Mouse (Mus musculus): ENCODE data around the gene Lbh. TPM values are rescaled to one million over a fixed set of nuclear protein-coding genes. Genes with fewer than 3 reads are reported as not detected.

The Lbh gene
- polyA plus RNA-seq, 1 experiment: 3.8 TPM

DNA sequence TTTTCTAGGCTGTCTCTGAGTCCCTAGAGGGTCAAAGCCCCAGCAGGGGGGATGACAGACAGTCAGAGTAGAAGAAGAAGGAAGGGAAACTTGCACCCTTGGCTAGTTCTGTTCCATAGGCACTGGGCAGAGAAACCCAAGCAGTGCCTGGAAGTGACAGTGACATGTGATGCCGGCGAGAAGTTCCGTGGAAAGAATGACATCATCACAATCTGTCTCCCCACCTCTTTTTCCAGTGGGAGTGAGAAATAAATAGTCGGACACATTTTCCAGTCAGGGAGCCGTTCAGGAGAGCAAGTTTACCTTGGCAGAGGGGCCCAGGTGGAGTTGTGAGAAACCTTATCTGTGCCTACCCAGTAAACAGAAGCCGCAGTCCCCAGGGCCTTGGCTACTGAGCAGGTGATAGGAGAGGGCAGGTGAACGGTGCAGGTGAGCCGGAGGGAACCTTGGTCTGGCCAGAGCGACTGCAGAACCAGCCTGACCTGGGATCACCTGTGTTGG is 14.1 kb upstream of the Lbh start:
- no peak overlapping the region for H3K4me3 ChIP-seq (ENCODE audit: control insufficient read depth, low read depth, low read length)
- no peak for TF ChIP-seq CTCF (IDR thresholded peaks at IDR 0.05; ENCODE audit: control insufficient read depth, insufficient read depth, insufficient replicate concordance, low read depth, low read length)
- no peak for TF ChIP-seq POLR2A (IDR thresholded peaks at IDR 0.05; ENCODE audit: control insufficient read depth, low read depth, low read length)
- no peaks in the 10 kb centered on the region for H3K36me3 ChIP-seq (ENCODE audit: control insufficient read depth, insufficient read depth, low read length)
- no peaks in the 10 kb centered on the region for H3K27me3 ChIP-seq (ENCODE audit: control insufficient read depth, insufficient read depth, low read length)
- no peaks in the 10 kb centered on the region for H3K4me1 ChIP-seq (ENCODE audit: control insufficient read depth, insufficient read depth, low read length)
- no peak overlapping the region for H3K27ac ChIP-seq (ENCODE audit: control insufficient read depth, insufficient read depth, low read depth, low read length)

DNA sequence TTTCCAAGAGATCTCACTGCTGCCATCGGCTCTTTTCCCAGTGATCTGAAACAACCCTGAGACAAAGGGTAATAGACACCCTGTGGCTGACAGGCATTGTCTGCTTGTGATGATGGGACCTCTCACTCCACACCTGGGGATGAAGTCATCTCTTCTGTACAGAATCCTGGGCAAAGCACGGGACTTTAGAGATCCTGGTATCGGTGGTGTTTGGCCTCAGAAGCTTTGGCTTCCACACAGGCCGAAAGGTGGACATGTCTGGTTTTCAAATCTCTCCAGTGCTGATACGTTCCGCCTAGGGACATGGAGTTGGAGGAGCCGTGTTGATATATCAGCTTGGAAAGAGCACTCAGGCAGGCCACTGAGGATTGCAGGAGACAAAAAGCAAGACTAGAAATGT is 13.2 kb upstream of the Lbh start:
- Histone ChIP-seq H3K4me1 (ENCODE audit: control insufficient read depth, insufficient read depth, low read length) (no peaks in the 10 kb centered on the region), H3K36me3 (ENCODE audit: control insufficient read depth, insufficient read depth, low read length) (no peaks in the 10 kb centered on the region), H3K4me3 (ENCODE audit: control insufficient read depth, low read depth, low read length) (no peak overlapping the region), H3K27ac (ENCODE audit: control insufficient read depth, insufficient read depth, low read depth, low read length) (no peak overlapping the region), H3K27me3 (ENCODE audit: control insufficient read depth, insufficient read depth, low read length) (no peaks in the 10 kb centered on the region)
- no peak for TF ChIP-seq CTCF (IDR thresholded peaks at IDR 0.05; ENCODE audit: control insufficient read depth, insufficient read depth, insufficient replicate concordance, low read depth, low read length)
- no peak for TF ChIP-seq POLR2A (IDR thresholded peaks at IDR 0.05; ENCODE audit: control insufficient read depth, low read depth, low read length)

DNA sequence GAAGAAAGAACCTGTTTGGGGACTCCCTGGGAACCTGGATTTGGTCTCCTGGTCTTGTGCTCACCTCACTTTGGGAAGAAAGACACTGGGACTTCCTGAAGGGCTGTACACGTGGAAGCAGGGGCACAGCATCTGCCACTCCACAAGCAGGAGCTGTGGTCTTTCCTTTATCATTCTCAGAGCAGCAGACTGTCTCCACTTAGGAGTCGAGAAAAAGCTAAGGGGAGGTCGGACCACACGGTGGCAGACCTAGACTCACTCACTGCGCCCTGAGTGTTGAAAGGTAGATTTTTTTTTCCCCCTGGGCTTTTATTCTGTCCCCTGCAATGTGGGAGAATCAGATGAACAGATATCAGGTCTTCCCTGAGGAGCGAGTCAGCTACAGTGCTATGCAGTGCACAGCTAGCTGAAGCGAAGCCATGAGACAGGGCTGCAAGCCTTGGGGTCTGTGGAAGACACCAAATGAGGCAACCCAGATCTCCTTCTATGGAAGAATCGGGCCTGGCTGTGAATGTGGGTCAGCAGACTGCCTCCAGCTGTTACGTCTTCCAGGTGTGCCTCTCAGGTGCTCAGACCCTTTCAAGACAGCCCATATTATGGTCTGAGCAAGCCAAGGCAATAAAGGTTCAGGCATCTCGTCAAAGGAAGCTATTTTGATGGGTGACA is 11.7 kb upstream of the Lbh start:
- Histone ChIP-seq H3K36me3 (ENCODE audit: control insufficient read depth, insufficient read depth, low read length) (no peaks in the 10 kb centered on the region), H3K27ac (ENCODE audit: control insufficient read depth, insufficient read depth, low read depth, low read length) (no peak overlapping the region), H3K27me3 (ENCODE audit: control insufficient read depth, insufficient read depth, low read length) (no peaks in the 10 kb centered on the region), H3K4me3 (ENCODE audit: control insufficient read depth, low read depth, low read length) (no peak overlapping the region), H3K4me1 (ENCODE audit: control insufficient read depth, insufficient read depth, low read length) (no peaks in the 10 kb centered on the region)
- TF ChIP-seq POLR2A (IDR thresholded peaks at IDR 0.05; ENCODE audit: control insufficient read depth, low read depth, low read length) (no peak), CTCF (IDR thresholded peaks at IDR 0.05; ENCODE audit: control insufficient read depth, insufficient read depth, insufficient replicate concordance, low read depth, low read length) (no peak)

DNA sequence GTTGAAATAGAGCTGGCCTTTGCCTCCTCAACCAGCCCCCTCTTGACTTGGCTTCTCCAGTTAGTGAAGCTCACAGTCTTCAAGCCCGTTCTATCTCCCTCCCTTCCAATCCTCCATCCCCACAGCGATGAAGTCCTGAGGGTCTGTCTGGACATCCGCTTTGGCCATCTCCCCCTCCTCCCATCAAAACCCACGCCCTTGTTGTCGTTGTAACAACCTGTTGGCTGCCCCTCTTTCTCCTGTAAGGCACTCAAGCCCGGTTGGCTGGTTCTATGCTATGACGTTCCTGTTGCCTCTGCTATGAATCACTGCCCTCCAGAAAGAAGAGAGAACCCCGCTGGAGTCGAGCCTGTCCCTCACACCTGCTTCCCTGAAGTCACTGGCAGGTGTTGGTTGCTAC is 10.9 kb upstream of the Lbh start:
- Histone ChIP-seq H3K4me3 (ENCODE audit: control insufficient read depth, low read depth, low read length) (no peak overlapping the region), H3K4me1 (ENCODE audit: control insufficient read depth, insufficient read depth, low read length) (no peaks in the 10 kb centered on the region), H3K36me3 (ENCODE audit: control insufficient read depth, insufficient read depth, low read length) (no peaks in the 10 kb centered on the region), H3K27ac (ENCODE audit: control insufficient read depth, insufficient read depth, low read depth, low read length) (no peak overlapping the region), H3K27me3 (ENCODE audit: control insufficient read depth, insufficient read depth, low read length) (no peaks in the 10 kb centered on the region)
- TF ChIP-seq POLR2A (IDR thresholded peaks at IDR 0.05; ENCODE audit: control insufficient read depth, low read depth, low read length) (no peak), CTCF (IDR thresholded peaks at IDR 0.05; ENCODE audit: control insufficient read depth, insufficient read depth, insufficient replicate concordance, low read depth, low read length) (no peak)

DNA sequence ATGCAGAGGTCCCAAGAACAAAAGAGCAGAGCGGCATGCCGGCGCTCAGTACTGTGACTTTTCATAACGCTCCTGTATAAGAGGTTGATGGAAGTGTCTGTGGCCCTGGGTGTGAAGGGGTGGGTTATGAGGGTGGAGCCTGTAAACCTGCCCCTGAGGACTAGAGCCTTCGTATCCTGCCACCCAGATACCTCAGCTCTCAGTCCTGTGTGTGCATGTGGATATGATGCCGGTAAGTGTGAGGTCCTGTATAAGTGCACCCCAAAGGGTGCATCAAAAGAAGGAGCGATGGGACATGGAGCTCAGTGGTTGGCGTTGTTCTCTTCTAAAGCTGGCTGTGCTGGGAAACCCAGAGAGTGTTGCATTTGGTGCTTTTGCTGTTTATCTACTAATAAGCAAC is 10.3 kb upstream of the Lbh start:
- no peak for TF ChIP-seq POLR2A (IDR thresholded peaks at IDR 0.05; ENCODE audit: control insufficient read depth, low read depth, low read length)
- no peak for TF ChIP-seq CTCF (IDR thresholded peaks at IDR 0.05; ENCODE audit: control insufficient read depth, insufficient read depth, insufficient replicate concordance, low read depth, low read length)
- Histone ChIP-seq H3K4me3 (ENCODE audit: control insufficient read depth, low read depth, low read length) (no peak overlapping the region), H3K27ac (ENCODE audit: control insufficient read depth, insufficient read depth, low read depth, low read length) (no peak overlapping the region), H3K36me3 (ENCODE audit: control insufficient read depth, insufficient read depth, low read length) (no peaks in the 10 kb centered on the region), H3K27me3 (ENCODE audit: control insufficient read depth, insufficient read depth, low read length) (no peaks in the 10 kb centered on the region), H3K4me1 (ENCODE audit: control insufficient read depth, insufficient read depth, low read length) (no peaks in the 10 kb centered on the region)

DNA sequence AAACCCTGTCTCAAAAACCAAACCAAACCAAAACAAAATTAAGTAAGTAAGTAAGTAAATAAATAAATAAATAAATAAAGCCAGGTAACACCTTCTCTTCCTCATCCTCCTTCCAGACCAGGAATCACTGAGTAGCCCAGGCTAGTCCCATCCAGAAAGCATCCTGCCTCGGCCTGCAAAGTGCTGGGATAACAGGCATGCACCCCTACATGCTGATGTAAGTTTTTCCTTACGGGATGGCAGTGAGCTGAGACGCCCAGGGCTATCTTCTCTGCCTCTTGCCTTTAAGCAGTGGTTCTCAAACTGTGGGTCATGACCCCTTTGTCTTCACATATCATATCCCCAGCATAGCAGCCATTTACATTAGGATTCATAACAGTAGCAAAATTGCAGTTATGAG is 9.5 kb upstream of the Lbh start:
- no peak overlapping the region for H3K4me3 ChIP-seq (ENCODE audit: control insufficient read depth, low read depth, low read length)
- H3K27me3 ChIP-seq (ENCODE audit: control insufficient read depth, insufficient read depth, low read length): no peaks in the 10 kb centered on the region
- TF ChIP-seq CTCF (IDR thresholded peaks at IDR 0.05; ENCODE audit: control insufficient read depth, insufficient read depth, insufficient replicate concordance, low read depth, low read length): no peak
- TF ChIP-seq POLR2A (IDR thresholded peaks at IDR 0.05; ENCODE audit: control insufficient read depth, low read depth, low read length): no peak
- no peak overlapping the region for H3K27ac ChIP-seq (ENCODE audit: control insufficient read depth, insufficient read depth, low read depth, low read length)
- H3K4me1 ChIP-seq (ENCODE audit: control insufficient read depth, insufficient read depth, low read length): no peaks in the 10 kb centered on the region
- H3K36me3 ChIP-seq (ENCODE audit: control insufficient read depth, insufficient read depth, low read length): no peaks in the 10 kb centered on the region

DNA sequence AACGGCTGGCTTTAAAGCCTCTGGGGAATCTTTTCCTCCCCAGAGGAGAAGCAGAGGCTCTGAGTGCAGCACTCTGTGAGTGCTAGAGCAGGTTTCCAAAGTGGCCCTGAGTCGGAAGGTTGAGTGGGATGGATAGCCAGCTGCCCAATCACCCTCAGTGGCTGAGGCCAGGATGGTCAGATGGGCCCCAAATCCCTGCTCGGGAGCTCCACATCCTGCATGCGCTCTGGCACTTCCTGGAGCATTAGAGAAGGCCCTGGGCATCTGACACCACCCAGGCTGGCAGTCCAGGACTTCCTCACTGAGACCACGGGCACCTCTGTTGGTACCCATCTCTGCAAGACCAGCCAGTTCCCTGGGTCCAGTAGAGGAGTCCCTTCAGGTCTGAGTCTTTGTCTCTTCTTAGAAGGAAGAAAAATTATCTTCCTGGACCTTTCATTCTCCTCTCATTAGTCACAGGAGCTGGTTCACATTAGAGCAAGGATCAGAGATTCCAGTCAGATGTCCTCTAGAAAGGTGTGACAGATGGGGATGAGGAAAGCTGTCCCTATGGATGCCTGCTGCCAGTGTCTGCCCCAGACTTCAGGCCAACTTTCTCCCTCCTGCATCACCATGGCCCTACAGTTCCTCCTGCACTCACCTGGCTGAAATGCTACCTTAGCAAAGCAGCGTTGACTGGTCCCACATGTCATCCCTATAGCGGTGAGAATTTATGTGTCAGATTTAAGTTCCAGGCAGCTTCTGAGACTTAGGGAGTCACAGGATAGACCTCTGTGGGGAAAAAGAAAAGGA is 8.8 kb upstream of the Lbh start:
- no peak for TF ChIP-seq CTCF (IDR thresholded peaks at IDR 0.05; ENCODE audit: control insufficient read depth, insufficient read depth, insufficient replicate concordance, low read depth, low read length)
- TF ChIP-seq POLR2A (IDR thresholded peaks at IDR 0.05; ENCODE audit: control insufficient read depth, low read depth, low read length): no peak
- Histone ChIP-seq H3K4me3 (ENCODE audit: control insufficient read depth, low read depth, low read length) (no peak overlapping the region), H3K27ac (ENCODE audit: control insufficient read depth, insufficient read depth, low read depth, low read length) (no peak overlapping the region)

More for the DNA sequence above, 8.8 kb upstream of the Lbh start:
- H3K36me3 ChIP-seq (ENCODE audit: control insufficient read depth, insufficient read depth, low read length): no peaks in the 10 kb centered on the region
- no peaks in the 10 kb centered on the region for H3K4me1 ChIP-seq (ENCODE audit: control insufficient read depth, insufficient read depth, low read length)
- H3K27me3 ChIP-seq (ENCODE audit: control insufficient read depth, insufficient read depth, low read length): no peaks in the 10 kb centered on the region

All from testis, adult 2 months (tissue).